Mouse (Mus musculus) C2C12 (cell line): ENCODE data around the gene Lysmd3.

ENCODE experiments used
- CEBPB ChIP-seq: IDR thresholded peaks from one replicate; pipeline ENCODE4 v1.6.1; 2011; ENCODE audit warnings: low read depth, mild to moderate bottlenecking, control low read depth, moderate library complexity
- CTCF ChIP-seq: IDR thresholded peaks from one replicate; pipeline ENCODE4 v1.5.1; 2011; ENCODE audit not compliant: control insufficient read depth, insufficient read depth, insufficient read length
- FOSL1 ChIP-seq: IDR thresholded peaks from one replicate; pipeline ENCODE4 v1.8.0; 2011; ENCODE audit warnings: mild to moderate bottlenecking, low read length; ENCODE audit not compliant: poor library complexity, insufficient read depth, severe bottlenecking
- MAX ChIP-seq: IDR thresholded peaks from one replicate; pipeline ENCODE4 v1.6.1; 2011; ENCODE audit warnings: mild to moderate bottlenecking, control low read depth
- MYOD1 ChIP-seq: IDR thresholded peaks from one replicate; pipeline ENCODE4 v1.6.1; 2011; ENCODE audit warnings: low read depth; ENCODE audit not compliant: control insufficient read depth, insufficient read length
- MYOG ChIP-seq: IDR thresholded peaks from one replicate; pipeline ENCODE4 v1.6.1; 2011; ENCODE audit not compliant: control insufficient read depth, insufficient read length; ENCODE audit errors: extremely low read depth
- USF1 ChIP-seq: IDR thresholded peaks from one replicate; pipeline ENCODE4 v1.6.1; 2011; ENCODE audit warnings: low read depth, mild to moderate bottlenecking, control low read depth, moderate library complexity

DNA sequence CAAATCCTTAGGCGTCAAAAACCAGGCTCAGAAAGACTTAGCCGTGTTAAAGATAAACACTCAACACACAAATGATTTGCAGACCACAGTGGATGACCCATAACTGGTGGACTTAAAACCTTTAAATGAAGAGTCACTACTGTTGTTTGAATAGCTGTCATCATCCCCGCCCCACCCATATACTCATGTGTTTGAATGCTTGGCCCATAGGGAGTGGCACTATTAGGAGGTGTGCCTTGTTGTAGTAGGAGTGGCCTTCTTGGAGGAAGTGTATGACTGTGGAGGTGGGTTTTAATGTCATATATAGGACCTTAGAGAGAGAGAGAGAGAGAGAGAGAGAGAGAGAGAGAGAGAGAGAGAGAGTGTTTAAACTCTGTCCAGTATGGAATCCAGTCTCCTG is 25.6 kb downstream of the Lysmd3 start:
- TF ChIP-seq CTCF: no peak
- TF ChIP-seq USF1: no peak
- no peak for TF ChIP-seq CEBPB
- no peak for TF ChIP-seq MAX
- no peak for TF ChIP-seq MYOG
- TF ChIP-seq FOSL1: no peak
- no peak for TF ChIP-seq MYOD1
